Mouse (Mus musculus) inflammation-experienced regulatory T-cells, adult 16 weeks (primary cell): ENCODE measurements around the gene Acsl5. TPM values are rescaled to one million over a fixed set of nuclear protein-coding genes. Genes with fewer than 3 reads are reported as not detected.

Experiments used
- polyA plus RNA-seq: library from polyadenylated mRNA; unstranded; fragments of 100-300 nt; shearing (Covaris generic); gene quantifications from one replicate; pipeline ENCODE4 v1.2.1, GENCODE M21; 2017

The Acsl5 gene
- polyA plus RNA-seq = 177 TPM

GRCm38 (mm10) chr19:55251383-55252124, at the start of gene Acsl5:
Gene Acsl5, plus strand, starts transcription at chr19:55251938.

GRCm38 (mm10) chr19:55241186-55241645, 10.5 kb upstream of the Acsl5 start, which contains the start of gene Gucy2g:
Gene Gucy2g, minus strand, starts transcription at chr19:55241236.

GRCm38 (mm10) chr19:55315452-55316108, 63.8 kb downstream of the Acsl5 start, which contains the start of gene Zdhhc6:
Gene Zdhhc6, minus strand, starts transcription at chr19:55316032.

GRCm38 (mm10) chr19:55316109-55316714, 64.5 kb downstream of the Acsl5 start, which contains the start of gene Vti1a:
Gene Vti1a, plus strand, starts transcription at chr19:55316295.

Other genes with a start within 250 kb of the Acsl5 start
- gene Gpam, start 124.7 kb upstream of the Acsl5 start, polyA plus RNA-seq = 2.6 TPM
- not detected for gene Tectb, start 71.2 kb upstream of the Acsl5 start, polyA plus RNA-seq
- 0.27 TPM for gene Gucy2g, start 10.7 kb upstream of the Acsl5 start, polyA plus RNA-seq
- gene Zdhhc6, start 64.1 kb downstream of the Acsl5 start, polyA plus RNA-seq = 93.8 TPM
- 70.5 TPM for gene Vti1a, start 64.4 kb downstream of the Acsl5 start, polyA plus RNA-seq